In the genomic region with DNA sequence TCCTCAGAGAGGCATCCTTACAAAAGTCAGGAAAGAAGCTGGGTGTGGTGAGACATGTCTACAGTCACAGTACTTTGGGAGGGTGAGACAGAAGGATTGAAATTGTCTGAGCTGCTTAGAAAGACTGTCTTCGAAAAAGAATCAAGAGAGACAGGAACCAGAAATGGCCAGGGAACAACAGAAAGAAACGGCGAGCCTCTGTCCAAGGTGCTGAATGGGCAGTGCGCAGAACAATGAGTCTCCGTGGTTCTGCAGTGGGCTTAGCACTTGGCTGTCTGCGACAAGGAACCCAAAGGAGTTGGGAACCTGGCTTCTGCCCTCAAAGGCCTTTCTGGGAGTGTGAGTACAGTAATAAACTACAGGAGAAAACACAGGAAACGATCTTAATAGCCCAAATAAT, we compare ENCODE assay signal across 10 mouse cellular contexts.
DNase-seq lines count a peak whose midpoint lies in the region; ATAC-seq lines count a peak whose summit lies in the region.
"Had no signal": no experiment of that assay in that cellular context is flagged by ENCODE, and none has a peak within 500 bp of the region (broad histone marks: within the 10 kb centered on the region; RNA-seq: fewer than 3 reads in every experiment).

No protein-coding gene starts in this region.

- ATAC-seq in megakaryocyte, adult 5-6 weeks (ENCODE audit: poor library complexity, severe bottlenecking), result no peak
- ATAC-seq: activated CD4-positive, CD25-positive, alpha-beta regulatory T cell, adult 4 months; intestine, postnatal 0 days had no signal

- intact Hi-C loops in heart, postnatal 10 days (cut with DNase I), result no loop called here

- peak; percentile 12 to 34 for DNase-seq in heart, postnatal 10 days
- no peak for DNase-seq in heart, adult 11 months
- DNase-seq in testis, postnatal 10 days (ENCODE audit: low spot score), result peak; percentile 66
- DNase-seq in testis, postnatal 14 days (ENCODE audit: low spot score), result no peak
- peak; percentile 78 for DNase-seq in embryo, embryonic 11 days
- DNase-seq in retina, postnatal 1 day, result peak; percentile 52
- DNase-seq in thymus, postnatal 10 days (ENCODE audit: low spot score in 2 of 2), result no peak

Comparison
In these comparisons a context has a peak if more than half of its experiments do, and no peak if none do; other contexts are left out.
1. DNase-seq: peak in heart, postnatal 10 days (2 of 2), testis, postnatal 10 days (single experiment), embryo, embryonic 11 days (single experiment) and retina, postnatal 1 day (single experiment); none in heart, adult 11 months (single experiment), testis, postnatal 14 days (single experiment) and thymus, postnatal 10 days (0 of 2).